Mouse (Mus musculus): ENCODE measurements around the gene Lmf1. TPM values are rescaled to one million over a fixed set of nuclear protein-coding genes. Genes with fewer than 3 reads are reported as not detected.

Lmf1 gene
- polyA plus RNA-seq (2015; fragmentation: Illumina TruSeq; extraction: RNeasy Lipid Tissue Mini Kit (QIAGEN cat#74804); ENCODE audit: insufficient read depth, low read depth, low replicate concordance), result 6.1 TPM

DNA sequence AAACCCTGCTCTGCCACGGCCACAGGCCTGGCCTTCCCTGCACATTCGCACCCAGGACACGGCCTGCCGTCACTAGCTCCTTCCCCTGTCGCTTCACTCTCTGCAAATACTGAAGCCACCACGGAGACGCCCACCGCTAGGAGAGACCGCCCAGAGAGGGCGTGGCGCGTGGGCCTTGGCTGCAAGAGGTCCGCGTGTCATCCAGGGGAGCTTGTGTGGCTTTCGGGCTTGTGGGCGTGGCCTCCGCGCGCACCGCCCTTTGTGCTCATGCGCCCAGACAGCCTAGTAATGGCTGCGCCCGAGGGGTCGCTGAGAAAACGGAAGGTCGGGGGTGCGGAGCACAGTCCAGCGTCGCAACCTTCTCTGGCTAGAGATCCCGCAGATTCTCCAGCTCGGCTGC, at the start of gene Lmf1:
TSS of gene Lmf1 (plus strand) at position 166 of the 400 bp plus-strand sequence.

GRCm38 (mm10) chr17:25570648-25571452, 8.0 kb upstream of the Lmf1 start, which contains the start of gene Sox8:
Sox8 (minus strand) TSS chr17:25570686.

Other genes starting within 250 kb of the Lmf1 start
- not detected for gene Tpsab1, start 233.5 kb upstream of the Lmf1 start, polyA plus RNA-seq (2015; fragmentation: Illumina TruSeq; extraction: RNeasy Lipid Tissue Mini Kit (QIAGEN cat#74804); ENCODE audit: insufficient read depth, low read depth, low replicate concordance)
- 0.96 TPM for gene Tpsb2, start 212.8 kb upstream of the Lmf1 start, polyA plus RNA-seq (2015; fragmentation: Illumina TruSeq; extraction: RNeasy Lipid Tissue Mini Kit (QIAGEN cat#74804); ENCODE audit: insufficient read depth, low read depth, low replicate concordance)
- gene Tpsg1, start 209.8 kb upstream of the Lmf1 start, polyA plus RNA-seq (2015; fragmentation: Illumina TruSeq; extraction: RNeasy Lipid Tissue Mini Kit (QIAGEN cat#74804); ENCODE audit: insufficient read depth, low read depth, low replicate concordance), result not detected
- gene Cacna1h, start 145.3 kb upstream of the Lmf1 start, polyA plus RNA-seq (2015; fragmentation: Illumina TruSeq; extraction: RNeasy Lipid Tissue Mini Kit (QIAGEN cat#74804); ENCODE audit: insufficient read depth, low read depth, low replicate concordance), result 0.79 TPM
- not detected for gene Tekt4, start 124.5 kb upstream of the Lmf1 start, polyA plus RNA-seq (2015; fragmentation: Illumina TruSeq; extraction: RNeasy Lipid Tissue Mini Kit (QIAGEN cat#74804); ENCODE audit: insufficient read depth, low read depth, low replicate concordance)
- gene Sstr5, start 81.8 kb upstream of the Lmf1 start, polyA plus RNA-seq (2015; fragmentation: Illumina TruSeq; extraction: RNeasy Lipid Tissue Mini Kit (QIAGEN cat#74804); ENCODE audit: insufficient read depth, low read depth, low replicate concordance), result not detected
- gene Sox8, start 8.4 kb upstream of the Lmf1 start, polyA plus RNA-seq (2015; fragmentation: Illumina TruSeq; extraction: RNeasy Lipid Tissue Mini Kit (QIAGEN cat#74804); ENCODE audit: insufficient read depth, low read depth, low replicate concordance), result not detected
- gene Gng13, start 138.1 kb downstream of the Lmf1 start, polyA plus RNA-seq (2015; fragmentation: Illumina TruSeq; extraction: RNeasy Lipid Tissue Mini Kit (QIAGEN cat#74804); ENCODE audit: insufficient read depth, low read depth, low replicate concordance), result not detected
- 1.3 TPM for gene Chtf18, start 148.3 kb downstream of the Lmf1 start, polyA plus RNA-seq (2015; fragmentation: Illumina TruSeq; extraction: RNeasy Lipid Tissue Mini Kit (QIAGEN cat#74804); ENCODE audit: insufficient read depth, low read depth, low replicate concordance)
- gene Rpusd1, start 148.6 kb downstream of the Lmf1 start, polyA plus RNA-seq (2015; fragmentation: Illumina TruSeq; extraction: RNeasy Lipid Tissue Mini Kit (QIAGEN cat#74804); ENCODE audit: insufficient read depth, low read depth, low replicate concordance), result 4.7 TPM
- not detected for gene Mslnl, start 157.0 kb downstream of the Lmf1 start, polyA plus RNA-seq (2015; fragmentation: Illumina TruSeq; extraction: RNeasy Lipid Tissue Mini Kit (QIAGEN cat#74804); ENCODE audit: insufficient read depth, low read depth, low replicate concordance)
- gene Msln, start 175.3 kb downstream of the Lmf1 start, polyA plus RNA-seq (2015; fragmentation: Illumina TruSeq; extraction: RNeasy Lipid Tissue Mini Kit (QIAGEN cat#74804); ENCODE audit: insufficient read depth, low read depth, low replicate concordance), result 29.2 TPM
- gene Narfl, start 194.7 kb downstream of the Lmf1 start, polyA plus RNA-seq (2015; fragmentation: Illumina TruSeq; extraction: RNeasy Lipid Tissue Mini Kit (QIAGEN cat#74804); ENCODE audit: insufficient read depth, low read depth, low replicate concordance), result 9.7 TPM
- gene Haghl, start 206.6 kb downstream of the Lmf1 start, polyA plus RNA-seq (2015; fragmentation: Illumina TruSeq; extraction: RNeasy Lipid Tissue Mini Kit (QIAGEN cat#74804); ENCODE audit: insufficient read depth, low read depth, low replicate concordance), result 9.3 TPM
- not detected for gene Ccdc78, start 207.5 kb downstream of the Lmf1 start, polyA plus RNA-seq (2015; fragmentation: Illumina TruSeq; extraction: RNeasy Lipid Tissue Mini Kit (QIAGEN cat#74804); ENCODE audit: insufficient read depth, low read depth, low replicate concordance)
- 35.5 TPM for gene Fam173a, start 213.8 kb downstream of the Lmf1 start, polyA plus RNA-seq (2015; fragmentation: Illumina TruSeq; extraction: RNeasy Lipid Tissue Mini Kit (QIAGEN cat#74804); ENCODE audit: insufficient read depth, low read depth, low replicate concordance)
- not detected for gene AC134908.4, start 216.6 kb downstream of the Lmf1 start, polyA plus RNA-seq (2015; fragmentation: Illumina TruSeq; extraction: RNeasy Lipid Tissue Mini Kit (QIAGEN cat#74804); ENCODE audit: insufficient read depth, low read depth, low replicate concordance)
- 7.6 TPM for gene Metrn, start 218.1 kb downstream of the Lmf1 start, polyA plus RNA-seq (2015; fragmentation: Illumina TruSeq; extraction: RNeasy Lipid Tissue Mini Kit (QIAGEN cat#74804); ENCODE audit: insufficient read depth, low read depth, low replicate concordance)
- 9.7 TPM for gene Fbxl16, start 230.0 kb downstream of the Lmf1 start, polyA plus RNA-seq (2015; fragmentation: Illumina TruSeq; extraction: RNeasy Lipid Tissue Mini Kit (QIAGEN cat#74804); ENCODE audit: insufficient read depth, low read depth, low replicate concordance)
- 5.2 TPM for gene Wdr24, start 244.5 kb downstream of the Lmf1 start, polyA plus RNA-seq (2015; fragmentation: Illumina TruSeq; extraction: RNeasy Lipid Tissue Mini Kit (QIAGEN cat#74804); ENCODE audit: insufficient read depth, low read depth, low replicate concordance)
- gene Jmjd8, start 249.8 kb downstream of the Lmf1 start, polyA plus RNA-seq (2015; fragmentation: Illumina TruSeq; extraction: RNeasy Lipid Tissue Mini Kit (QIAGEN cat#74804); ENCODE audit: insufficient read depth, low read depth, low replicate concordance), result 31.5 TPM